Mouse (Mus musculus) bone marrow macrophage, adult 2 months (primary cell): ENCODE data around the gene Qrich2.
"Not testable (repeated sequence)": the region's sequence is repeated elsewhere in the genome, so short reads cannot be mapped to it uniquely, and the experiment has no call there.

ENCODE experiments used
- CTCF ChIP-seq: IDR thresholded peaks from 2 replicates; pipeline ENCODE4 v1.5.1; 2012; ENCODE audit warnings: low read depth, mild to moderate bottlenecking, low read length, moderate library complexity
- POLR2A ChIP-seq: IDR thresholded peaks from 2 replicates; pipeline ENCODE4 v1.6.1; 2012; ENCODE audit warnings: mild to moderate bottlenecking, low read depth, low read length, borderline replicate concordance

DNA sequence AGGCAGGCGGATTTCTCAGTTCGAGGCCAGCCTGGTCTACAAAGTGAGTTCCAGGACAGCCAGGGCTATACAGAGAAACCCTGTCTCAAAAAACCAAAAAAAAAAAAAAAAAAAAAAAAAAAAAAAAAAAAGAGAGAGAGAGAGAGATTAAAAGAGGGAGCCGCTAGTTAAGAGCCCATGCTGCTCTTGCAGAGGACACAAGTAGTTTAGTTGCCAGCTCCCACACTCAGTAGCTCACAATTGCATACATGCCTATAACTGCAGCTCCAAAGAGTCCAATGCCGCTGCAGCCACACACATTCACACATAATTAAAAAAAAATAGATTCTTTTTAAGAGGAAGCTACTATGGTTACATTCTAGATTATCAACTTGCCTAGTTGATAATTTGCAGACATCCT is 55.6 kb downstream of the Qrich2 start:
- TF ChIP-seq POLR2A, CTCF: not testable (repeated sequence)
